Mouse (Mus musculus) brain, adult 10 weeks (tissue): ENCODE data around the gene Lingo3. TPM values are rescaled to one million over a fixed set of nuclear protein-coding genes. Genes with fewer than 3 reads are reported as not detected.

Source experiments
- polyA plus RNA-seq: library from polyadenylated mRNA; stranded (reverse); fragments of 350-450 nt; fragmentation: Illumina TruSeq; extraction: RNeasy Lipid Tissue Mini Kit (QIAGEN cat#74804); gene quantifications from one replicate; pipeline ENCODE4 v1.2.3, GENCODE M21; 2015; ENCODE audit warnings: low read depth, low replicate concordance

The Lingo3 gene
- 20.1 TPM for polyA plus RNA-seq

DNA sequence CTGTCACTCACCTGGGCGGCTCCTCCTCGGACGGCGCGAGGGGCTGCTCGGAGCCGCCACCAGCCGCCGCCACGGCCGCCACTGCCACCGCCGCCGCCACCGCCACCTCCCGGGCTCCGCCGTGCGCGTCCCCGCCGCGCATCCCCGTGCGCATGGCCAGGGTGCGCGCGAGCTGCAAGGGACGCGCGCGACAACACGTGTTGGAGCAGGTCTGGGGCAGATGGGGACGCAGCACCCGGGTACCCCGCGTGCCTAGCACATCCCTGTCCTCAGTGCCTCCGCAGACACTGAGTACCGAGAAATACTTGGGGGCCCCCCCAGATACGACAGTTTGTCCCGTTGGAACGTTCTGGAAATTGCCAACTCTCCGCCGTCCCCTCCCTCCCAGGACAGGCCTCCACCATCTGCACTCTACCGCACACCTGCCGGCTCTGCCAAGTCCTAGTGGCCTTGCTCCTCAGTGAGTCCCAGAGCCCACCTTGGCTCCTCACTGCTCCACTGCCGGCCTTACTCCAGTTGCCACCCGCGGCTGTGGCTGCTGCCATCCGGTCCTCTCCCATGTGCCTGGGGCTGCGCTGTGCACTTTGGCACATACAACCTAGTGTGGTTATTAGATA, at the start of gene Lingo3:
Gene Lingo3 (minus strand): TSS at position 109 of the 617 bp plus-strand sequence.

DNA sequence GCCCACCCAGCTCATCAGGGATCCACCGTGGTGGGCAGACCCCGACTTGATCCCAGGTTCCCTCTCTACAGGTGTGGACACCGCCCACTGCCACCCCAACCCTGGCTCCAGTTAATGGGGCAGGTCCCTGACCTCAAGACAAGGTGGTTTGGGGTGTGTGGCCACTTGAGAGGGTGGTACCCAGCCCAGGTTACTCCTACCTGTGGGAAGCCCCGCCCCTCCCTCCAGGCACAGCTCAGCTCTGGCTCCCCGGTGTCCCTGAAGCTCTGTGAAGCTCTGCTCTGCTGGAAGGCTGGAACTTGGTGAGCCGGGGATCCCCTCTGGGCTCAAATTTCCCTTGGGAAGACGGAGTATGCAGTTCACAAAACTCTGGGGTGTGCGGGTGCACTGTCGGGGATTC, 27.7 kb upstream of the Lingo3 start, which contains the start of gene Tmprss9:
Gene Tmprss9 (plus strand): TSS at position 268 of the 400 bp plus-strand sequence.

DNA sequence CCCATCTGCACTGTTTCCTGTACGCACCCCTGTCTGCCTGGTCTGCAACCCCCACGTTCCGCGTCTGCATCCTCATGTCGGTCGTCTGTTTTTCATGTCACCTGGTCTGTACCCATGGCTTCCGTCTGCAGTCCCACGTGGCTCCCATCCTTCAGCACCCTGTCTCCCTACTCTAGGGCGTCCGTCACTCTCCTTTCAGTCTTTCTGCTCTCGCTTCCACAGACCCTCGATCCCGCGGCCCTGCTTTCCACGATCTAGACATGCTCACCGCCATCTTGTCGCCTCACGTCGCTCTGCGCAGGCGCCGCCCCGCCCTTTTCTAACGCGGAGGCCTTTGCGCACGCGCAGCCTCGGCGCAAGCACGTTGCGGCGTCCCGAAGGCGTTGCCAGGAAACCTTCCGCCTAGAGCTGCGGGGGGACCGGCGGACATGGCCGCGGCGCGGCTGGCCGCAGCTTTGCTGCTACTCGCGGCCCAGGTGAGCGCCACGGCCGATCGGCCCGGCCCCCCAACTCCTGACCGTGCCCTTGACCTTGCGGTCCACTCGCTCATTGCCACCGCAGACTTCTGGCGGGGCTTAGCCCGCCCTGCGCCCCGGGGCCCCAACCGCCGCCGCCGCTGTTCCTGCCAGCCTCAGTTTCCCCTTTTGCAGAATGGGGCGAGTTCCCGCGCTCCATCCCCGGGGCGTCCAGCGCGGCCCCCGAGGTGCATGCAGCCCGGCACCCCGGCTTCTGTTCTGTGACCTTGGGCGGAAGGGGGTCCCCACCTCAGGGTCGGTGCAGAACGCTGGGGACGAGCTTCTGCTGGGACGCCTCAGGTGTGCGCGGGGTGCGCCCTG, 11.3 kb upstream of the Lingo3 start, which contains the start of the genes Lsm7 and Sppl2b:
Gene Lsm7 (minus strand): TSS at position 297 of the 836 bp plus-strand sequence.
Gene Sppl2b (plus strand): TSS at position 363 of the 836 bp plus-strand sequence.

DNA sequence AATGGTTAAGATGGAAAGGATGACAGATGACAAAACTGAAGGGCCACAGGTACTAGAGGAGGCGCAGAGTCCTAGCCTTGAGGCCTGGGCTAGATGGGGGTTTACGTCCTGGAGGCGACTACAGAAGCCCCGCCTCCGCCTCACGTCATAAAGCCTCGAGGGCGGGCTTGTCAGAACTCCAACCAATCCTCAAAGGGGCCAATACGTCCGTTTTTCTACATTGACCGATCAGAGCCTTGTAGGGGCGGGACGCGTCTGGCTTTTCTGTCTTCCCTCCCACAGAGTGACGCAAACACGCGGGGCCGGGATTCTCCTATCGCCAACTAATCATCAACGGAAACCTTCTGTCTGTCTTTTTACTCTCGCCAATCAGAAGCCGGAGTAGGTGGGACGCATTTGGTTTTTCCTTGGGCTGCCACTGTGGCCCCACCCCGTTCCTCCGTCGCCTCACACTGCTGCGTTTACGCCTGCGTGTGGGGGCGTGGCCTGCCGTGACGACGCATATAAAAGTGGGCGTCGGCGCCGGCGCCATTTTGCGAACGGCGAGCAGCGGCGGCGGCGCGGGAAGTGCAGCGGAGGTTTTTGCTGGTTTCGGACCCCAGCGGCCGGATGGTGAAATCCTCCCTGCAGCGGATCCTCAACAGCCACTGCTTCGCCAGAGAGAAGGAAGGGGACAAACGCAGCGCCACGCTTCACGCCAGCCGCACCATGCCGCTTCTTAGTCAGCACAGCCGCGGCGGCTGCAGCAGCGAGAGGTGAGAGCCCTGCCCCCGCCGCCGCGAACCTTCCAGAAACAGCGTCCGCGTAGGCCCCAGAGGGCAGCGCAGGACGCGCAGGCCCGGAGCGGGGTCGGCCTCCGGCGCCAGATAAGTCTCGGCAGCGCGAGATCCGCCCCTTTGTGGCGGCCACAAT, 17.4 kb downstream of the Lingo3 start, which contains the start of gene Oaz1:
Gene Oaz1 (plus strand): TSS at position 506 of the 912 bp plus-strand sequence.

DNA sequence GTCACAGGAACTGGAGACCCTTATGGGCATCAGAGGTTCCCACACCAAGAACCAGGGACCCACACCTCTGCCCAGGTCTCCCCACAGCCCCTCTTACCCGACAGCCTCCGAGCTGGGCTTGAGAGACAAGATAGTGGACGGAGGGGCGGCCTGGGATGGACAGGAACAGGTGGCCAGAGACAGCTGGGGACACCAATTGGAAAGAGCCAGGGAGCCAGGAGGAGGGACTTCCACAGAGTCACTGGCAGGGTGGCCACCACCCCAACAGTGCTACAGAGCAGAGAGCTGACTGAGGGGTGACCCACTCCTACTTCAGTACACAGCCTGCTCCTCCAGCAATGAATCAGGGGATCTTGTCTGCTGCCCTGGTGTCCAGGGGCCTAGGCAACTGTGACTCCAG, 30.5 kb downstream of the Lingo3 start, which contains the start of gene Jsrp1:
Gene Jsrp1 (minus strand): TSS at position 133 of the 400 bp plus-strand sequence.

DNA sequence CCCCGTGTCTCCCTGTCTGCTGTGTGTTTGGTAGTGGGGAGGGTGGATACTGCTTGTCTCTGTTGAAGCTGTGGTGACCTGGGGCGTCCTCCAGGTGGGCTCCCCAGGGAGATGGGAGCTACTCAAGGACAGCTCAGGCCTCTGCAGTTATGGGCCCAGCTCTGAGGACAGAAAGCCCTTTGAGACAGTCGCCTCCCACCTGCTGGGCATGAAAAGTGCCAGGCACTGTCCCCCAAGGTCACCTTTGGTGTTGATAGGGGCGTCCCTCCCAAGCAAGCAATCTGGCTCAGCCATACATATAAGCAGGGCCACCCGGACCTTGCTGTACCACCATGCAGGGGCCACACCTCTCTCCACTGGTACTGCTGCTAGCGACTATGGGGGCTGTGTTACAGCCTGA, 38.9 kb downstream of the Lingo3 start, which contains the start of gene Amh:
Gene Amh (plus strand): TSS at position 328 of the 400 bp plus-strand sequence.

DNA sequence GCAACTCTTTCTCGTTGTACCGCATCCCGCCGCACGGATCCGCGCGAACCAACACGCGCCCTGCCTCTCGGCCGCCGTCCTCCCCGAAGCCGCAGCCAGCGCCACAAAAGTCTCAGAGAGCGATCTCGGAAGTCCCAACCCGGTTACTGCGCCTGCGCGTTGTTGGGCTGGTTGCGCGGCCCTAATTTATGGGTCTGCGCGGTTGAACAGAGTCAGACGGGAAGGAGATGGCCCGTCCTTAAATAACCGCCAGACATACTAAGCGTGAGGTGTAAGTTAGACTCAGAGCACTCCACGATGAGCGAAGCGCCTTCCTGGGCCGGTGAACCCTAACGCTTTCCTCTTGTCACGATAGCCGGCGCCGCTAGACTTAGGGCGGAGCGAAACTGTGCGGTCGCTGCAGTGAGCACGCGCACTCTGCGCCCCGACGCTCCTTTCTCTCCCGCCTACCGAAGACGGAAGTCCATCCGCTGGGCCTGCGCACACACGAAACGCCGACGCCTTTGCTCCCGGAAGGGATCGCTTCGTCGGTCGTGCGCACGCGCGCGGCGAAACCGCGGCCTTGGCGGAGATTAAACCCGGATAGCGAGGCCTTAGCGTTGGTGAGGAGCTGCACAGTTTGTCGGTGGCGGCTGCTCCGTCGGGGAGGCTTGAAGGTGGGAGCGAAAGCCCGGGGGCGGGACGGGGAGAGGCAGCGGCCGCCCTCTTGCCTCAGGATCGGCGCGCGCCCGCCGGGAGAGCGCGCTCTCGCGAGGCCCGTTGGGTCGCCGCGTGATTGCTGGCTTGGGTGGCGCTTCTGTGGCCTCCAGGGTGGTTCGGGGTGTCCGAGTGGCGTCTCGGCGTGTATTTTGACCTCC, 45.5 kb downstream of the Lingo3 start, which contains the start of the genes Sf3a2 and Plekhj1:
Gene Sf3a2 (plus strand): TSS at position 49 of the 857 bp plus-strand sequence.
Gene Plekhj1 (minus strand): TSS at position 477 of the 857 bp plus-strand sequence.

Other genes with a start within 250 kb of the Lingo3 start
- gene Scamp4, start 241.2 kb downstream of the Lingo3 start, polyA plus RNA-seq, result 54.5 TPM
- 2.1 TPM for gene Adat3, start 241.2 kb downstream of the Lingo3 start, polyA plus RNA-seq
- gene Gm49322, start 238.0 kb downstream of the Lingo3 start, polyA plus RNA-seq, result 2.0 TPM
- gene Csnk1g2, start 221.2 kb downstream of the Lingo3 start, polyA plus RNA-seq, result 157 TPM
- 74.2 TPM for gene Btbd2, start 187.0 kb downstream of the Lingo3 start, polyA plus RNA-seq
- 23.8 TPM for gene Mknk2, start 165.9 kb downstream of the Lingo3 start, polyA plus RNA-seq
- 11.8 TPM for gene Mob3a, start 142.1 kb downstream of the Lingo3 start, polyA plus RNA-seq
- gene Izumo4, start 141.9 kb downstream of the Lingo3 start, polyA plus RNA-seq, result 54.2 TPM
- gene Ap3d1, start 101.8 kb downstream of the Lingo3 start, polyA plus RNA-seq, result 89.5 TPM
- 35.1 TPM for gene Dot1l, start 88.8 kb downstream of the Lingo3 start, polyA plus RNA-seq
- 24.7 TPM for gene Sf3a2, start 45.8 kb downstream of the Lingo3 start, polyA plus RNA-seq
- gene Plekhj1, start 45.4 kb downstream of the Lingo3 start, polyA plus RNA-seq, result 59.4 TPM
- gene Amh, start 38.8 kb downstream of the Lingo3 start, polyA plus RNA-seq, result 0.89 TPM
- gene Jsrp1, start 30.5 kb downstream of the Lingo3 start, polyA plus RNA-seq, result 4.0 TPM
- 912 TPM for gene Oaz1, start 17.4 kb downstream of the Lingo3 start, polyA plus RNA-seq
- 197 TPM for gene Lsm7, start 11.2 kb upstream of the Lingo3 start, polyA plus RNA-seq
- 38.1 TPM for gene Sppl2b, start 11.2 kb upstream of the Lingo3 start, polyA plus RNA-seq
- gene Tmprss9, start 27.8 kb upstream of the Lingo3 start, polyA plus RNA-seq, result 0.33 TPM
- gene Timm13, start 56.9 kb upstream of the Lingo3 start, polyA plus RNA-seq, result 182 TPM
- gene Lmnb2, start 74.2 kb upstream of the Lingo3 start, polyA plus RNA-seq, result 15.5 TPM
- 15.9 TPM for gene Gadd45b, start 86.0 kb upstream of the Lingo3 start, polyA plus RNA-seq
- 167 TPM for gene Gng7, start 170.9 kb upstream of the Lingo3 start, polyA plus RNA-seq
- 90.3 TPM for gene Diras1, start 181.6 kb upstream of the Lingo3 start, polyA plus RNA-seq
- gene Slc39a3, start 193.4 kb upstream of the Lingo3 start, polyA plus RNA-seq, result 48.1 TPM
- 171 TPM for gene Sgta, start 216.1 kb upstream of the Lingo3 start, polyA plus RNA-seq
- gene Thop1, start 226.0 kb upstream of the Lingo3 start, polyA plus RNA-seq, result 39.4 TPM